Mouse (Mus musculus) lung, embryonic 14.5 days (tissue): Measurements from ENCODE around the gene Tmem184b. TPM values are rescaled to one million over a fixed set of nuclear protein-coding genes. Genes with fewer than 3 reads are reported as not detected.

Source experiments
- ATAC-seq: fragments of 200-750 bp; cut with Nextera tagmentation; 2 replicates; pipeline ENCODE4 v1.8.0; 2017; ENCODE audit warnings: mild to moderate bottlenecking, moderate TSS enrichment, moderate library complexity; ENCODE audit not compliant: insufficient read depth
- DNase-seq: peaks from one replicate; pipeline ENCODE4 v3.0.0-alpha.2; 2015
- H3K27ac ChIP-seq: fragments of 300-500 bp; sonication (generic); 2 replicates; pipeline ENCODE4 v1.5.1; 2014; ENCODE audit warnings: low read depth, mild to moderate bottlenecking, moderate library complexity
- H3K27me3 ChIP-seq: fragments of 300-500 bp; sonication (generic); 2 replicates; pipeline ENCODE4 v1.6.1; 2014; ENCODE audit warnings: low read length, control low read depth; ENCODE audit not compliant: insufficient read depth
- H3K36me3 ChIP-seq: fragments of 300-500 bp; sonication (generic); 2 replicates; pipeline ENCODE4 v1.6.1; 2014; ENCODE audit warnings: control low read depth; ENCODE audit not compliant: insufficient read depth
- H3K4me1 ChIP-seq: fragments of 300-500 bp; sonication (generic); 2 replicates; pipeline ENCODE4 v1.6.1; 2014; ENCODE audit warnings: antibody characterized with exemption, control low read depth; ENCODE audit not compliant: insufficient read depth
- H3K4me2 ChIP-seq: fragments of 300-500 bp; sonication (generic); 2 replicates; pipeline ENCODE4 v1.6.1; 2014; ENCODE audit warnings: mild to moderate bottlenecking
- H3K4me3 ChIP-seq: fragments of 300-500 bp; sonication (generic); 2 replicates; pipeline ENCODE4 v1.5.1; 2014; ENCODE audit warnings: low read depth, low read length
- H3K9ac ChIP-seq: fragments of 300-500 bp; sonication (generic); 2 replicates; pipeline ENCODE4 v1.6.1; 2014
- H3K9me3 ChIP-seq: fragments of 300-500 bp; sonication (generic); 2 replicates; pipeline ENCODE4 v1.6.1; 2016; ENCODE audit warnings: low read depth, low read length, control low read depth
- CTCF ChIP-seq: IDR thresholded peaks from 2 replicates; pipeline ENCODE4 v1.5.1; 2016; ENCODE audit warnings: antibody characterized with exemption, low read depth
- WGBS: fragments of 180-500 bp; shearing (Covaris S2); extraction: QIAGEN DNeasy Blood & Tissue Kit; methylation state at CpG from one replicate; pipeline ENCODE4 v1.1.7; 2014; 5-methylcytosine and 5-hydroxymethylcytosine counted together
- polyA plus RNA-seq: library from polyadenylated mRNA; unstranded; fragments of >200 nt; fragmentation: Nextera tagmentation; extraction: Ambion mirVana; gene quantifications from 2 replicates; pipeline ENCODE4 v1.2.1, GENCODE M21; 2014

Tmem184b gene
- polyA plus RNA-seq, 1 experiment from 2014 or later, result 77.3 TPM

DNA sequence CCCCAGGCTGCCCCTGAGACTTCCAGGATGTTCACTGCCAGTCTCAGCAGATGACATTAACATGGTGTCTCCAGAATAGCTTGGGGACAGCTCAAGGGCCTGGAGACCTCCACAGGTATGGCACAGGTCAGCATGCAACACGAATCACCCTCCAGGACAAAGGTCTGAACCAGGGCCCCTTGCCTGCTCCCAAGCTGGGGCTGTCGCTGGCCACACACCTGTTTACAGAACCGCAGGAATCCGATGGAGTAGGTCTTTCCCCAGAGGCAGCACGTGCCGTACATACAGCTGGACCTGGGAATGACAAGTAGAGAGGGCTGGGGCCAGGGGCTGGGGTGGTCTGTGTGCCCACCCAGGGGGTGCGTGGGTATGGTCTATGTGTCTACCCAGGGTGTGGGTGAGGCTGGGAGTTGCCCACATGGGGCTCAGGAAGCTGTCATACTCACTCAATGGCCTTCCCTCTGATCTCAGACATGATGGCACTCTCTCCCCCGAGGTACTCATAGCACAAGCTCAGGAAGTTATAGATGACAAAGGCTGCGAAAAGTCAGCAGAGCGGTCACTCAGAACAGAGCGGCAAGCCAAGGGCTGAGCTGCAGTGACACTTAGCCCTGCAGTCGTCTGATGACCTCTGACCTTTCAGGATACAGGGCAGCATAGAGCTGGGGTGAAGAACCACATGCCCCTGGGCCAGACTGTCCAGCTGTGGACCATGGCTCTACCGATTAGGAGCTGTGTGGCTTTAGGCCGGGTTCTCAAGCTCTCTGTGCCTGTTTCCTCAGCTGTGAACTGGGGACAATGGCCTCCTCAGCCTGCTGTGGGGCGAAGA is 33.7 kb downstream of the Tmem184b start:
- ATAC-seq (no peak; the same call in 1 of the 2 replicates), DNase-seq (no peak)
- H3K4me3 ChIP-seq, result no peak overlapping the region
- peaks cover 20% of the 10 kb centered on the region for H3K4me1 ChIP-seq
- H3K27ac ChIP-seq, result peak overlapping the region; percentile 42; the same call in 1 of the 2 replicates
- no peaks in the 10 kb centered on the region for H3K27me3 ChIP-seq
- H3K36me3 ChIP-seq, result peaks cover 76% of the 10 kb centered on the region
- no peak overlapping the region for H3K4me2 ChIP-seq
- no peak for TF ChIP-seq CTCF
- no peaks in the 10 kb centered on the region for H3K9me3 ChIP-seq
- H3K9ac ChIP-seq, result no peak overlapping the region
- WGBS, result 60% methylated on average over 15 of the region's 15 CpGs

DNA sequence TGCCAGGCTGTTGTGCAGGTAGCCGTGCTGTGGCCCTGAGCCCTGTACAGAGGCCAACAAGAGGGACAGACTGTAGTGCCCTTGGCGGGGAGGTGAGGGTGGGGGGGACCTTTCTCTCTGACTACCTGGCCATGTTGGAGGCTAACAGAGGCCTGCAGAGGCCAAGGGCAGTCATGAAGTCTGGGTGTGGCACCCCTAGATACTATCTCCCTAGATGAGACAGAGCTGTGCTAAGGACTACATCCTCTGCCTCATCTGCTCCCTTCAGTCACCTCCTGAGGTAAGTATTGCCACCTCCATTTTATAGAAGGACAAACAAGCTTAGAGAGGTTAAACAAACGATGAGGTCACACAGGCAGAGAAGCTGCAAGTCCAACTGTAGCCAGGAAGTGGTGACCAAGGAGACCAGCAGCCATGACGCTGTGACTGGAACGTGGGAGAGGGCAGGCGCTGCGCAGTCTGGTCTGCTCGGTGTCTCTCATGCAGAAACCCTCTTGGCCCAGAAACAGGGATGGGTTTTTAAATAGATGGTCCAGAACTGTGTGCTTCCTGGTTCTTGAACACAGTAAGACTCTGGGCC is 34.4 kb downstream of the Tmem184b start:
- H3K27me3 ChIP-seq, result no peaks in the 10 kb centered on the region
- peak overlapping the region; percentile 2; the same call in 1 of the 2 replicates for H3K9ac ChIP-seq
- peak; percentile 6; the same call in 1 of the 2 replicates for ATAC-seq
- no peak for TF ChIP-seq CTCF
- H3K4me3 ChIP-seq, result no peak overlapping the region
- 55% methylated on average over 8 of the region's 8 CpGs for WGBS
- peaks cover 75% of the 10 kb centered on the region for H3K36me3 ChIP-seq
- H3K9me3 ChIP-seq, result no peaks in the 10 kb centered on the region
- peaks cover 20% of the 10 kb centered on the region for H3K4me1 ChIP-seq
- H3K27ac ChIP-seq, result peak overlapping the region; percentile 77
- DNase-seq, result no peak
- peak overlapping the region; percentile 10 for H3K4me2 ChIP-seq

DNA sequence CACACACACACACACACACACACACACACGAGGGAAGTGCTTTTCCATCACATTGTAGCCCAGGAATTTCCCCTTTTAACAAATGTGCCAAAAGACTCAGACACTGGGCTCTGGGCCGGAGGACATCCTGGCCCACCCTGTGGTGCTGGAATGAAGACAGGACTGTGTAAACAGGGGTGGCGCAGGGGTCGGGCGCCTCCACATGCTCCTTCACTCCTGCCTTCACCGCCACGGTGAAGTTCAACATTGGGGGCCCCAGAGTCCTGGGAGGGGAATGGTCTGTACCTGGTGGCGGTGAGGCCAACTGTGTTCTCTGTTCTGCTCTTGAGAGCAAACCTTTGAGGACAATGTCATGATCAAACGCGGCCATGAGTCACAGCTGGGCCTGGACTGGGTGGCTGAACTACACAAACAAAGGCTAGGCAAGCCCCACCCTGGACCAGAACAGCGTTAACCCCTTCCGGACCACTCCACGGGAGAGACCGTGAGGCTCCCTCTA is 35.0 kb downstream of the Tmem184b start:
- Histone ChIP-seq H3K9me3 (no peaks in the 10 kb centered on the region), H3K27ac (peak overlapping the region; percentile 77), H3K4me1 (peaks cover 20% of the 10 kb centered on the region), H3K36me3 (peaks cover 75% of the 10 kb centered on the region), H3K27me3 (no peaks in the 10 kb centered on the region), H3K4me2 (peak overlapping the region; percentile 10), H3K4me3 (no peak overlapping the region), H3K9ac (peak overlapping the region; percentile 2; the same call in 1 of the 2 replicates)
- peak; percentile 84 for ATAC-seq
- peak; percentile 83 for DNase-seq
- whole genome bisulfite sequencing, result 19% methylated on average over 14 of the region's 14 CpGs
- no peak for TF ChIP-seq CTCF

DNA sequence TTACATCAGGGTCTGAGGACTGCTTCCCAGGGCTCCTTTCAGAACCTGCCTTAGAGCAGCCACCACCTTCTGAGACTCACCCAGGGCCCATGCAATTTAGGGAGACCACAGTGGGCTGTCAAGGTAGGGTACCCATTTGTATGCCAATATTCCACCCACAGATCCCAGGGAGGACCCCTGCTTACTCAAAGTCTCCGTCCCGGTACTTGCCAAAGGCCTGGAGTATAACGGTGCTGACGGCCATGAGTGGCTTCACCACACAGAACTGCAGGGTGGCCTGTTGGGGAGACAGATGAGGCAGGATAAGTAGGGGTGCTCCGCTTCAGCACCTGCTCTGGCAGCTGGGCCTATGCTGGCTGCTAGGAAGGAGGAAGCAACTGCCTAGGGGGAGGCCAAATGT is 37.0 kb downstream of the Tmem184b start:
- no peak overlapping the region for H3K4me3 ChIP-seq
- no peak overlapping the region for H3K9ac ChIP-seq
- no peak for ATAC-seq
- no peak overlapping the region for H3K27ac ChIP-seq
- no peak for DNase-seq
- peaks cover 23% of the 10 kb centered on the region for H3K4me1 ChIP-seq
- no peak overlapping the region for H3K4me2 ChIP-seq
- no peaks in the 10 kb centered on the region for H3K27me3 ChIP-seq
- 92% methylated on average over 5 of the region's 5 CpGs for WGBS
- no peak for TF ChIP-seq CTCF
- peaks cover 83% of the 10 kb centered on the region for H3K36me3 ChIP-seq
- H3K9me3 ChIP-seq, result no peaks in the 10 kb centered on the region

DNA sequence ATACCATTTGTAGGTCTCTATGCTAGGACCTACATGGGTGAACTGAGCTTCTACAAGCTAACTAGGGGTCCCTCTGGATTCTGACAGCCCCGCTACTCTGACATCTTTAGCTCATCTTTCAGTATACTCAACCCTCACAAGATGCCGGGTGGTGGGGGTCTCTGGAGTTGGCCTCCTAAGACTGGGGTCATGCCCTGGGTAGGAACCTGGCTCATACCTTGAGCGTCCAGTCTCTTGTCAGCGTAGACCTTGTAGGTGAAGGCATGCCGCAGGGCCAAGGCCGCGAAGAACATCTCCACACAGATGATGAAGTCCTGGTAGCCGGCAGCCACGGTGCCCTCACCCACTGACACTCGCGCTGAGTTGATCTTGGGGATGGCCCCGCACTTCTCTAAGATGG is 38.3 kb downstream of the Tmem184b start:
- no peak overlapping the region for H3K4me2 ChIP-seq
- H3K27me3 ChIP-seq, result no peaks in the 10 kb centered on the region
- no peak for ATAC-seq
- TF ChIP-seq CTCF, result no peak
- DNase-seq, result no peak
- H3K9me3 ChIP-seq, result no peaks in the 10 kb centered on the region
- H3K4me1 ChIP-seq, result peaks cover 34% of the 10 kb centered on the region
- peaks cover 81% of the 10 kb centered on the region for H3K36me3 ChIP-seq
- H3K9ac ChIP-seq, result no peak overlapping the region
- WGBS, result 96% methylated on average over 12 of the region's 12 CpGs
- no peak overlapping the region for H3K4me3 ChIP-seq
- no peak overlapping the region for H3K27ac ChIP-seq

DNA sequence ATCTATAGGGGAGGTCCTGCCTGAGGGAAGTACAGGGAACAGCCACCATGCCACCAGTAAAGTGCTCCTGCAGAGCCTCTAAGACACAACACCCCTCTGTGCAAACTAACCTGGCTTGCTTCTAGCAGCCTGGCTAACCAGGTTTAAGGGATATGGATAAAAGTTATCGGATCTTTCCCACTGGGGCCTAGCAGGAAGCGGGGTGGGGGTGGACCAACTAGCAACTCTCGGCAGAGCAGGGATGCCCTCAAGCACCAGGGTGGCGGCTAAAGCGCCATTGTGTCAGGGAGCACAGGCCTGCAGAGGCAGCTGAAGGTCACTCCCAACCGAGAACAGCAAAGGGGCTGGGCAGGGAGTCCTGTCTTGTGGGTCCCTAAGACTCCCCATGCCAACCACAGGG is 39.2 kb downstream of the Tmem184b start:
- TF ChIP-seq CTCF, result no peak
- no peak for ATAC-seq
- no peak for DNase-seq
- Histone ChIP-seq H3K4me3 (no peak overlapping the region), H3K4me1 (peaks cover 34% of the 10 kb centered on the region), H3K4me2 (no peak overlapping the region), H3K36me3 (peaks cover 72% of the 10 kb centered on the region), H3K27me3 (no peaks in the 10 kb centered on the region), H3K9ac (no peak overlapping the region), H3K27ac (no peak overlapping the region), H3K9me3 (no peaks in the 10 kb centered on the region)
- 63% methylated on average over 6 of the region's 6 CpGs for WGBS

DNA sequence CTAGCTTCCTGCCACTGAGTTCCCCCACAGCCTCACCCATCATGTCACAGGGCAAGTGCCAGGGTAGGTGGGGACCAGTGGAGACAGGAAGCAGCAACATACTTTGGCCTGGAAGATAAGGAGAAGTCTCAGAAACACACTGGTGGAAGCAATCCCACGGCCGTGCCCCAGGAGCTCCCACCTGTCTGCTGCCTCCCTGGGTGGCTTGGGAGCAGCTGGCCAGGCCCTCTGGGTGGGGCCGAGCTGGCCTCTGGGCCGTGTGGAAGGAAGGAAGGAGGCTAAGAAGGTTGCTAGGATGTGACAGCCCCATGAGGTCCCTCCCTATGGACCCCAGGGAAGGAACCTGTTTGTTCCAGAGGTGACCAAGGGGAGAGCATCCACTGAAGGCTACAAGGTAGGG is 42.3 kb downstream of the Tmem184b start:
- H3K27me3 ChIP-seq, result no peaks in the 10 kb centered on the region
- H3K4me2 ChIP-seq, result no peak overlapping the region
- no peak for TF ChIP-seq CTCF
- peaks cover 36% of the 10 kb centered on the region for H3K4me1 ChIP-seq
- H3K27ac ChIP-seq, result peak overlapping the region; percentile 70; the same call in 1 of the 2 replicates
- 47% methylated on average over 4 of the region's 4 CpGs for WGBS
- DNase-seq, result no peak
- no peaks in the 10 kb centered on the region for H3K9me3 ChIP-seq
- H3K4me3 ChIP-seq, result no peak overlapping the region
- ATAC-seq, result no peak
- H3K9ac ChIP-seq, result no peak overlapping the region
- peaks cover 51% of the 10 kb centered on the region for H3K36me3 ChIP-seq
